Mouse (Mus musculus) bone marrow macrophage, adult 2 months (primary cell): Measurements from ENCODE around the gene U2af2.

Experiments
- CTCF ChIP-seq: IDR thresholded peaks from 2 replicates; pipeline ENCODE4 v1.5.1; 2012; ENCODE audit warnings: low read depth, mild to moderate bottlenecking, low read length, moderate library complexity
- POLR2A ChIP-seq: IDR thresholded peaks from 2 replicates; pipeline ENCODE4 v1.6.1; 2012; ENCODE audit warnings: mild to moderate bottlenecking, low read depth, low read length, borderline replicate concordance

DNA sequence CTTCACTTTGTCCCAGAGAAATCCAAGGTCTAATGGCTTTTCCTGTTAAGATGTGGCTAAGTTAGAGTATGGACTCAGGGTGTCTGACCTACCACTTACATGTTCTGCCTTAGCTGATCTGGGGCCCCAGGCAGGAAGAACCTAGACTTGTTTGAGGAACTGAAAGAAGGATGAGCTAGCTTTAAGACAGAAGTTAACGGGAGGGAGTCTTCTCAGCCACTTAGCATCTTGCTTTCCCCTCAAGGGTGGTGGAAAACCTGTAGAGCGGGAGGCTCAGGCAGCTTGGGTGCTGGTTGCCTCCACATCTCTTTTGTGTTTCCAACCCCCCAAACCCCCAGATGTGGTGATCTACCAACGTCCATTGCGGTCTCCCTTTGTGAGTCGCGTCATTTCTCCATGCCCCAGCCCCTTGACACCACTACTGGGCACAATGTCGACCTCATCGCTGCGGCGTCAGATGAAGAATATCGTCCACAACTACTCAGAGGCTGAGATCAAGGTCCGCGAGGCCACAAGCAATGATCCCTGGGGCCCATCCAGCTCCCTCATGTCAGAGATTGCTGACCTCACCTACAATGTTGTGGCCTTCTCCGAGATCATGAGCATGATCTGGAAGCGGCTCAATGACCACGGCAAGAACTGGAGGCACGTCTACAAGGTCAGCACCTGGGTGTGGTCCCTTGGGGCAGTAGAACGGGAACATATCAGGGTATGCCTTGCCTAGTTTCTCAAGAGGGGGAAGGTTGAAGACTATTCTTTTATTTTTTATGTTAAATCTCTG, 21.6 kb downstream of the U2af2 start:
- no peak for TF ChIP-seq CTCF
- TF ChIP-seq POLR2A: no peak
